ENCODE assay signal across 21 mouse cellular contexts in the genomic region with DNA sequence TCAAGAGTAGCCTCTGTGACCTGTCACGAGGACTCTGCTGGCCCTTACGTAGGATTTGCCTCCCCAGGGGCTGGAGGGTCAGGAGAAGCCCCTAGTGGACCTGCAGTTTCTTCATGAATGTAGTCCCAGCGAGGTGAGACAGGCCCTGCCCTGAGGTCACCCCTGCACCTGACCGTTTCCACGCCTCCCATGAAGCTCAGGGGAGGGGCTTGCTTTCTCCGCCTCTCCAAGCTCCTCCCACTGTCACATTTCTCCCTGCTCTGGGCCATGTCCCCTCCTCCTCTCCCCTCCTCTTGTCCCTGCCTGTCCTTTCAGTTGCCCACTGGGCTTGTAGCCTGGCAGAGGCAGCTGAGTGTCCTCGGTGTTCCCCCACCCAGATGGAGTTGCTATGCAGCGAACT. TPM values are rescaled to one million over a fixed set of nuclear protein-coding genes. Genes with fewer than 3 reads are reported as not detected.
DNase-seq lines count a peak whose midpoint lies in the region; ATAC-seq and TF ChIP-seq lines count a peak whose summit lies in the region.
"Had no signal": no experiment of that assay in that cellular context is flagged by ENCODE, and none has a peak within 500 bp of the region (broad histone marks: within the 10 kb centered on the region; RNA-seq: fewer than 3 reads in every experiment).

No protein-coding gene starts in this region.

- peaks cover 45% of the 10 kb centered on the region for H3K4me1 ChIP-seq in forebrain, embryonic 10.5 days
- peaks cover 22% of the 10 kb centered on the region for H3K4me1 ChIP-seq in forebrain, embryonic 13.5 days
- H3K4me1 ChIP-seq in liver, postnatal 0 days (ENCODE audit: insufficient read depth), result peaks cover 14% of the 10 kb centered on the region
- peaks cover 43% of the 10 kb centered on the region for H3K4me1 ChIP-seq in E14TG2a.4 (replicated peaks; ENCODE audit: low read depth, low read length)

- no peaks in the 10 kb centered on the region for H3K9me3 ChIP-seq in forebrain, embryonic 10.5 days
- no peaks in the 10 kb centered on the region for H3K9me3 ChIP-seq in forebrain, embryonic 13.5 days (replicated peaks)
- H3K9me3 ChIP-seq in liver, postnatal 0 days (ENCODE audit: low read length), result no peaks in the 10 kb centered on the region
- H3K9me3 ChIP-seq in E14TG2a.4 (ENCODE audit: low read length), result no peaks in the 10 kb centered on the region
- H3K9me3 ChIP-seq: embryonic facial prominence, embryonic 15.5 days; heart, embryonic 12.5 days had no signal

- no peak overlapping the region for H3K4me2 ChIP-seq in forebrain, embryonic 13.5 days
- H3K4me2 ChIP-seq in liver, postnatal 0 days (ENCODE audit: low read depth, low read length), result no peak overlapping the region
- H3K4me2 ChIP-seq: embryonic facial prominence, embryonic 15.5 days; heart, embryonic 12.5 days had no signal

- H3K27ac ChIP-seq in forebrain, embryonic 10.5 days, result peak overlapping the region; percentile 46; the same call in 1 of the 2 replicates
- no peak overlapping the region for H3K27ac ChIP-seq in forebrain, embryonic 13.5 days
- H3K27ac ChIP-seq in liver, postnatal 0 days (ENCODE audit: low read depth), result no peak overlapping the region
- H3K27ac ChIP-seq: embryonic facial prominence, embryonic 15.5 days; hindbrain, postnatal 0 days had no signal

- H3K27me3 ChIP-seq in forebrain, embryonic 10.5 days (ENCODE audit: poor library complexity, severe bottlenecking), result no peaks in the 10 kb centered on the region
- H3K27me3 ChIP-seq in forebrain, embryonic 13.5 days, result no peaks in the 10 kb centered on the region
- no peaks in the 10 kb centered on the region for H3K27me3 ChIP-seq in liver, postnatal 0 days (ENCODE audit: insufficient read depth, low read length)
- H3K27me3 ChIP-seq in E14TG2a.4 (ENCODE audit: insufficient read depth, low read length), result no peaks in the 10 kb centered on the region
- H3K27me3 ChIP-seq: embryonic facial prominence, embryonic 15.5 days; heart, embryonic 12.5 days had no signal

- no peak for DNase-seq in forebrain, embryonic 10.5 days (ENCODE audit: extremely low spot score, low spot score)
- peak; percentile 36 for DNase-seq in liver
- no peak for DNase-seq in liver, postnatal 0 days
- peak; percentile 44 for DNase-seq in R1 (ENCODE audit: low read depth, low spot score)
- DNase-seq in embryo, embryonic 9.5 days (ENCODE audit: extremely low spot score), result no peak
- DNase-seq in left cerebral cortex, adult 18-20 months (ENCODE audit: low spot score in 2 of 2), result no peak
- DNase-seq: adrenal gland, postnatal 14 days; cerebellum, adult 2 months; gastrocnemius, postnatal 14 days had no signal

- TF ChIP-seq CTCF in liver, postnatal 0 days (IDR thresholded peaks at IDR 0.05; ENCODE audit: low read depth), result no peak
- no peak for TF ChIP-seq CTCF in E14TG2a.4 (conservative IDR thresholded peaks at IDR 0.05; ENCODE audit: low read length)

- no peak for ATAC-seq in forebrain, embryonic 13.5 days
- ATAC-seq in liver, postnatal 0 days, result no peak
- ATAC-seq: activated CD4-positive, CD25-positive, alpha-beta regulatory T cell, adult 4 months; forebrain, embryonic 16.5 days; hindbrain, postnatal 0 days had no signal

- no peak overlapping the region for H3K9ac ChIP-seq in forebrain, embryonic 13.5 days
- H3K9ac ChIP-seq in liver, postnatal 0 days (replicated peaks), result no peak overlapping the region
- H3K9ac ChIP-seq: embryonic facial prominence, embryonic 15.5 days; heart, embryonic 12.5 days had no signal

- no peak for TF ChIP-seq EP300 in liver, postnatal 0 days (IDR thresholded peaks at IDR 0.05; ENCODE audit: low read depth)

- H3K4me3 ChIP-seq in forebrain, embryonic 10.5 days, result no peak overlapping the region
- no peak overlapping the region for H3K4me3 ChIP-seq in forebrain, embryonic 13.5 days
- H3K4me3 ChIP-seq in liver, postnatal 0 days (ENCODE audit: low read depth, low read length), result no peak overlapping the region
- peak overlapping the region; percentile 20; the same call in 1 of the 2 replicates for H3K4me3 ChIP-seq in E14TG2a.4 (replicated peaks; ENCODE audit: low read length)
- H3K4me3 ChIP-seq: embryonic facial prominence, embryonic 15.5 days; erythroblast, embryonic 14.5 days; heart, embryonic 12.5 days had no signal

- WGBS in forebrain, embryonic 10.5 days, result 63% methylated on average over 8 of the region's 8 CpGs
- 53% methylated on average over 8 of the region's 8 CpGs for WGBS in forebrain, embryonic 13.5 days
- WGBS in liver, postnatal 0 days (ENCODE audit: insufficient replicate concordance), result 64% methylated on average over 8 of the region's 8 CpGs

- peaks cover 61% of the 10 kb centered on the region for H3K36me3 ChIP-seq in forebrain, embryonic 10.5 days (replicated peaks)
- H3K36me3 ChIP-seq in forebrain, embryonic 13.5 days (ENCODE audit: poor library complexity, severe bottlenecking), result peaks cover 48% of the 10 kb centered on the region
- peaks cover 12% of the 10 kb centered on the region for H3K36me3 ChIP-seq in liver, postnatal 0 days (replicated peaks; ENCODE audit: insufficient read depth, low read length)
- peaks cover 69% of the 10 kb centered on the region for H3K36me3 ChIP-seq in E14TG2a.4 (ENCODE audit: insufficient read depth, low read length)

RNA-seq across cellular contexts. Expression of gene Fance, which starts 3.8 kb away (rescaled TPM):
- polyA plus RNA-seq in forebrain, embryonic 10.5 days (2016; fragmentation: Nextera tagmentation; extraction: Ambion mirVana), result 31.6 and 32.5 TPM in 2 replicates
- 22.6 and 24.6 TPM in 2 replicates for polyA plus RNA-seq in forebrain, embryonic 13.5 days (2015; fragmentation: Nextera tagmentation; extraction: Ambion mirVana)
- 6.7 and 7.1 TPM in 2 replicates for polyA plus RNA-seq in liver, postnatal 0 days (2015; fragmentation: Nextera tagmentation; extraction: Ambion mirVana)
- 10 to 100 TPM; 25.4 to 25.5 TPM for total RNA-seq in left cerebral cortex, adult 18-20 months (2021)

RNA-seq across cellular contexts. Expression of gene Rpl10a, which starts 11.2 kb away (rescaled TPM):
- polyA plus RNA-seq in forebrain, embryonic 10.5 days (2016; fragmentation: Nextera tagmentation; extraction: Ambion mirVana), result 511 and 540 TPM in 2 replicates
- polyA plus RNA-seq in forebrain, embryonic 13.5 days (2015; fragmentation: Nextera tagmentation; extraction: Ambion mirVana), result 444 and 501 TPM in 2 replicates
- 296 and 311 TPM in 2 replicates for polyA plus RNA-seq in liver, postnatal 0 days (2015; fragmentation: Nextera tagmentation; extraction: Ambion mirVana)
- total RNA-seq in left cerebral cortex, adult 18-20 months (2021), result 100 to 1,000 TPM; 322 to 334 TPM

RNA-seq across cellular contexts. Expression of gene Tead3, which starts 33.5 kb away (rescaled TPM):
- 5.2 and 5.5 TPM in 2 replicates for polyA plus RNA-seq in forebrain, embryonic 10.5 days (2016; fragmentation: Nextera tagmentation; extraction: Ambion mirVana)
- polyA plus RNA-seq in forebrain, embryonic 13.5 days (2015; fragmentation: Nextera tagmentation; extraction: Ambion mirVana), result 2.4 and 2.8 TPM in 2 replicates
- 0.79 and 1.2 TPM in 2 replicates for polyA plus RNA-seq in liver, postnatal 0 days (2015; fragmentation: Nextera tagmentation; extraction: Ambion mirVana)
- 1 to 10 TPM; 2.3 to 2.5 TPM for total RNA-seq in left cerebral cortex, adult 18-20 months (2021)
- polyA plus RNA-seq: activated CD4-positive, CD25-positive, alpha-beta regulatory T cell, adult 4 months had no signal

RNA-seq across cellular contexts. Expression of gene Tulp1, which starts 47.9 kb away (rescaled TPM):
- 3.5 and 3.8 TPM in 2 replicates for polyA plus RNA-seq in forebrain, embryonic 10.5 days (2016; fragmentation: Nextera tagmentation; extraction: Ambion mirVana)
- 1.4 and 1.7 TPM in 2 replicates for polyA plus RNA-seq in forebrain, embryonic 13.5 days (2015; fragmentation: Nextera tagmentation; extraction: Ambion mirVana)
- polyA plus RNA-seq in liver, postnatal 0 days (2015; fragmentation: Nextera tagmentation; extraction: Ambion mirVana), result 0.18 and 0.33 TPM in 2 replicates
- not detected for total RNA-seq in left cerebral cortex, adult 18-20 months (2021)
- total RNA-seq: adrenal gland, adult 18-20 months; adrenal gland, postnatal 14 days; gastrocnemius, adult 18-20 months; gastrocnemius, postnatal 14 days; heart, adult 8-10 months; hindbrain, postnatal 0 days had no signal
- polyA plus RNA-seq: activated CD4-positive, CD25-positive, alpha-beta regulatory T cell, adult 4 months; cerebellum, adult 2 months; frontal cortex, adult 2 months had no signal

Comparison
In these comparisons a context has a peak if more than half of its experiments do, and no peak if none do; other contexts are left out.
1. DNase-seq: peak in liver (single experiment) and R1 (single experiment); none in forebrain, embryonic 10.5 days (single experiment), liver, postnatal 0 days (single experiment), embryo, embryonic 9.5 days (single experiment) and left cerebral cortex, adult 18-20 months (0 of 2).